Mouse (Mus musculus) brain, adult 2 months (tissue): Measurements from ENCODE around the gene 1700025G04Rik.

ENCODE experiments used
- DNase-seq: peaks from one replicate; pipeline ENCODE4 v3.0.0; 2011; ENCODE audit warnings: low read depth, low spot score

The 1700025G04Rik gene

GRCm38 (mm10) chr1:152076222-152076845 is 13.6 kb downstream of the 1700025G04Rik start:
- DNase-seq: no peak

- no peak for DNase-seq
These were observed 14.2 kb downstream of the 1700025G04Rik start for GRCm38 (mm10) chr1:152075725-152076124.

DNA sequence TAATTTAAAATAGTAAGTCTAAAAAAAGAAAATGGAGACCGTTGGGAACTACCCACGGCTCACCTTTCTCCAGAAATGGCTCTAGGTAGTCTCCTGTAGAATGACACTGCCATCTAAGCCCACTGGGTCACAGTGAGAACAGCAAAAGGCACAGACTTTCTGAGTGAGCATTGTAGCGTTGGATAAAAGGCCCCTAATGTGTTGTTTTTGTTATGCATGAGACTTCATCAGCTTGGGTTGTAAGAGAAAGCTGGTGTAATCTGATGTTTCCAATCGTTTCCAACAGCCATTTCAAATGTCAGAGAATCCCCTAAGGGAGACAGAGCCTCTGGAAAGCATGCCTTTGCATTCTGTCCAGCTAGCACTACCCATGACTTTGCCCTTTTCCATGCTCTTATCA is 19.5 kb downstream of the 1700025G04Rik start:
- DNase-seq: no peak

DNA sequence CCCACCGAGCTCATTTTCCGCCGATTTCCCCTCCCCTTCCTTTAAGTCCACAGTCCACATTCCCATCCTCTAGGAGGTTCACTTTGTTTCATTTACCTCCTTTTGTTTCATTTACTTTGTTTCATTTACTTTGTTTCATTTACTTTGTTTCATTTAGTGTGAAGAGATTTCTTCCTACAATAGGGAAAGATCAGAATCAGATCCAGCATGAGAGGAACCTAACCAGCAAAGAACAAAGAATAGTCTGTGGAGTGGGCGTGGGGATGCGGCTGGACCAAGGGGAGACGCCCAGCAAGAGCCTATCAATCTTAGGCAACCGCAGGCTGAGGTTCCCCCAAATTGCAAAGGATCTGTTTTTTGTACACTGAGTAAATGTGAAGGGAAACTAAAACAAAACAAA is 20.2 kb downstream of the 1700025G04Rik start:
- DNase-seq: no peak

- DNase-seq: no peak
These were observed 22.0 kb downstream of the 1700025G04Rik start for GRCm38 (mm10) chr1:152067919-152068318.

DNA sequence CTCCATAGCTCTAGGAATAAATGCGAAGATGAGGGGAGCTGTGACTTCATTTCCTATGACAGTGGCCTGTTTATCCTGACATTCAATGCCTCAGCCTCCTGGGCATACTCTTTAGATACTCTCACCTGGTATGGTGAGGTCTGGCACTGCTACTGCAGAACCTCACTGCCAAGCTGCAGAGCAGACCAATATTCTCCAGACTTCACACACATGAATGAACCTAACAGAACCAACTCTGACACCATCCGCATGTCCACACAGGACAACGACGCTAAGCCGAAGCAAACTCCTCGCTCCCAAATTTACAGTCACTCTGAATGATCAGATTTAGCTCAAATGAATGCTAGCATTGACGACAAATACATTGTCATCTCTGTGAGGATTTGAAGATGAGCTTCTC is 24.4 kb downstream of the 1700025G04Rik start:
- DNase-seq: peak; percentile 62

GRCm38 (mm10) chr1:152063357-152064145 is 26.4 kb downstream of the 1700025G04Rik start:
- DNase-seq: peak; percentile 98

DNA sequence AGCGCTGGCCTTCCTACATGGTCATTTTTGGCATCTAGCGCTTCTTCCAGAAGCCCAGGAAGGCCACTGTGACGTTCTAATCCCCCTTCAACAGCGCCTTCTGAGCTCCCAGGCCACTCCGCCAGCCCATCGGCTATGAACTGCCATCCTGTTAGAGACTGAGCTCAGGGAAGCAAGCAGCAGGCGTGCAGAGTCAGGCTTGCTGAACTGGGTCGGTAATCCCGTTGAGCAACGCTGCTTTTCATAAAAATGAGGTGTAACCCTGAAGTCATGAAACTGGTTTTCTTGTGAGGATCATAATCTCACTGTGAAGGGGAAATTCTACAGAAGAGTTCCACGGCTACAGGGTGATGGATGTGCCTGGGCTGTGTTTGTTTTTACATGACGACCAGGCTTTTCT is 28.2 kb downstream of the 1700025G04Rik start:
- DNase-seq: no peak

DNA sequence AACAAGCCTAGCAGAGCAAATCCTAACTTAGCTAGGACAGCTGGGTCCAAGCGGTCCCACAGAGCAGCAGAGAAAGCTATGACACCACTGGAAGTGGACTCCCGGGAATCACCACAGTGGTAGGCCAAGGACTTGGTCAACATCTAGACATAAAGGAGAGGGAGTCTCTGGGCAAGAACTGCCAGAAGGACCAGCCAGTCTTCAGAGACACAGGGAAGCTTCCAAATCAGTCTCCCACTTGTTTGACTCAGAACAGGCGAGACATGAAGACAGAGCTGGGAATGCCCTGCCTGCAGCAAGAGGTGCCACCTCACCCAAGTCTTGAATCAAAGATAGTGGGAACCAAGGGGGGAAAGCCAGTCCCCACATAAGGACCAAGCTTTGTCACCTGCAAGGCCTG is 29.7 kb downstream of the 1700025G04Rik start:
- DNase-seq: no peak

- DNase-seq: no peak
These were observed 31.1 kb downstream of the 1700025G04Rik start for GRCm38 (mm10) chr1:152058776-152059175.

DNA sequence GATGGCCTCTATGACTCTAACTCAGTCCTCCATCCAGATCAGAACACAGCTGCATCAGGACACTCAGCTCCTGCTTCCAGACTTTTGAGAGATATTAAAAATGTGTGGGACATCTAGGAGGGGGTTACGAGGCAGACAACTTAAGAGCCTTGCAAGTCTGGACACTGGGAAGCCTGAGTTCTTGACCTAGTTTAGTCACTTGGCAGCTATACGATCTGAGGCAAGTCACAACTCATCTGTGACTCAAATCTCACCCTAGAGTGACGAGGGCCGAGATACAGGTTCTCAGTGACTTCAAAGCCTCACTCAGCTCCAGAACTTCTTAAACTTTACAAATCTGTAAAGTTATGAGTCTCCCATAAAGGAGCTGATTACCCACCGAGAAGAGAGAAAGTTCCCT is 36.8 kb downstream of the 1700025G04Rik start:
- DNase-seq: no peak

DNA sequence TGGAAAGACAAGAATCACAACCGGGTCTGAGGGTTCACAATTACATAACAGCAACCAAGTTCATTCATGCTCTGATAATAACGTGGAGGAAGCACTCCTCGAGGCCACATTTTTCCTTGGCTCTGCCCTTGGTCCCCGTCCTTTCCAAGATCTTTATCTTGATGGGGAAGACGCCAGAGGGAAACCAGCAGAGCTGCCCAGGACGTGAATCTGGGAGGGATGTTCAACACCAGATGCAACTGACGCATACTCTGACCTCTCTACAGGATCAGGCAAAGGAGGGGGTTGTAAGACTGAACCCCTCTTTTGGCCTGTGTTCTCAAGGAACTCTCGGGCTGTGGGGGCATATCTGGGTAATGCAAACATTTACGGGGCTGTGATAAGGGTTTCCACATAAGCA is 38.1 kb downstream of the 1700025G04Rik start:
- no peak for DNase-seq

DNA sequence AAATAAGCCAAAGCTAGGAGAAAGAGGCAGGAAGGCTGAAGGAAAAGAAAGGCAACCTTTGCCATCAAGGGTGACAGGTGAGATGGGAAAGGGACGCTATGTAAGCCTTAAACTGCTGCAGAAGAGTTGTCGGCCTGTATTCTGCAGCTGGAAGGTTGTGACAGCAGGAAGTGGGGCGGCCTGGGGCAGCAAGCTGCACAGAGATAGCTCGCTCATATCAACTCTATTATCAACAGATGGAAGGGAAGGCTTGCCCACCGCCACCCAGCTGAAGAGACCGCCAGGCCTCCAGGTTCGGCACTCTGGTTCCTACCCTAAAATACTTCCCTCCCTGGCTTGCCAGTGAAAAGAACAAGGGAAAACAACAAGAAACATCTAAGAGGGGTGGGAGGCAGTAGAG is 39.9 kb downstream of the 1700025G04Rik start:
- no peak for DNase-seq

DNA sequence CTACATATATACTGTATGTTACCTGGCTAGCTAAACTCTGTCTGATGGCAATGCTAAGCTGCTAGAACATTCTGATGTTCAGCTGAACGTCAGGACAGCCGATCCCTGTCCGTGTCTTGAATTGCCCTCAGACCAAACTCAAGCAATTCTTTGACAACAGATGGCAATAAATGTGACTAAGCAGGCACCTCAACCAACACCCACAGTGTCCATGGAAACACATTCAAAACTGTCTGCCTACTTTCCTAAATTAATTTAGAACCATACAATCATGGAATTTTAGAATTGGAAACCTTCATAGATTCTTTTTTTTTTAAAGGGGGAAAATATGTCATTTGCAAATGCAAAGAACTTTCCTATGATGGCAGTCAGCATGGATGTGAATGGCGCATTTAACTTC is 41.6 kb downstream of the 1700025G04Rik start:
- DNase-seq: peak; percentile 79

- DNase-seq: no peak
These were observed 42.5 kb downstream of the 1700025G04Rik start for GRCm38 (mm10) chr1:152047416-152047815.

GRCm38 (mm10) chr1:152043453-152043852 is 46.5 kb downstream of the 1700025G04Rik start:
- DNase-seq: no peak

DNA sequence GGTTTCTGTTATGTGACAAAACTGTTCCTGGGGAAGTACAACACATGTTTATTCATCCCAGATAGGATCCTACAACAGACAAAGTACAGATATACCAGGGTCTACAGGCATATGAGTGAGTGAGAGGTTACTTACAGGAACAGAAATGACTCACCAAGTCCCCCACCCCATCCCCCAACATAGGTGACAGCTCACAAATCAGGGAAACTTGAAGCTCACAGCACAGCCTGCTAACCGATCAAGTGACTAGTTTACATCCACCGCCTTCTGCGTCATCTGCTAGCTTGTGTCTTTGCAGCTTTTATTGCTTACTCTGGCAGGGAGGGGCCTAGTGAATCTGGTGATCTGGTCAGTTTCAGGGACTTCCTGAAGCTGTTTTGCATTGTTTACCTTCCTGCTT is 47.5 kb downstream of the 1700025G04Rik start:
- no peak for DNase-seq

GRCm38 (mm10) chr1:152041005-152041404 is 48.9 kb downstream of the 1700025G04Rik start:
- no peak for DNase-seq

- DNase-seq: no peak
These were observed 49.9 kb downstream of the 1700025G04Rik start for GRCm38 (mm10) chr1:152040053-152040452.

DNA sequence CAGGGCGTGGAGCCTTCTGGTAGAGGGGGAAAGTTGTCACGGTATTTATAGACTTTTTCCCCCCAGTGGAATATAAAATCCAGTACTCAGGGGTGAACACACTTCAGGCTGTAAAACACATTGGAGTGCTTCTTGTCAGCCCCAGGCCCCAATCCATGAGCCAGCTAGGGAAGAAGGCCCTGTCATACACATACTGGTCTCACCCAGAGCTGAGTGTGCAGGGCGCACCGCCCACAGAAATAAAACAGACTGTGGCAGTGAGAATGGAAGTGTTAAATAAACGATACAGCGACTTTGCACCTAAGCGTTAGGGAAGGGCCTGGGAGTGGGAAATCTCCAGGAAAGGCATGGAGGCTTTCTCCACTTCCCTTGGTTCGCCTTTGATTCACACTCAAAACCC is 50.3 kb downstream of the 1700025G04Rik start:
- peak; percentile 35 for DNase-seq

DNA sequence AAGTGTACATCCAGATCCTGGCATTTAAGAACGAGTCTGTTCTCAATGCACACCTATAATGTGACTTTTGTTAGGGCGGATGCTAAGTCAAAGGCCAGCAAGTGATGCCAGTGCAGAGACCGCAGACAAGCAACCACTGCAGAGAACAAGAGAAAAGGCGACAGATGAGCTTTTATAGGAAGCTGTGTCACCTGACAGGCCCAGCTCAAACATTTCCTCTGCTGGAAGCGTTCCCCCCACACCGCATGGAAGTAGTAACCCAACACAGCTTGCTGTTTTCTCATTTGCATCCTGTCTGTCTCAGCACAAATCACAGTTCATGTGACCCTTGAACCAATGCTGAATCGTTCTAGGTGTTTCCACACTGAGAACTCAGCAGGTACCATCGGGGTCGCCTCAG is 51.8 kb downstream of the 1700025G04Rik start:
- DNase-seq: peak; percentile 39

- no peak for DNase-seq
These were observed 52.3 kb downstream of the 1700025G04Rik start for GRCm38 (mm10) chr1:152037589-152037988.

GRCm38 (mm10) chr1:152034766-152035165 is 55.2 kb downstream of the 1700025G04Rik start:
- no peak for DNase-seq
